Mouse (Mus musculus) CH12F3 (cell line): ENCODE measurements around the gene Vopp1.

Source experiments
- in situ Hi-C: fragments of 300-500 bp; cut with MboI; formaldehyde crosslinking; loops from 2 replicates; pipeline ENCODE4 v1.14.3; 2020; ENCODE audit warnings: low sequenced_read_pairs

Gene Vopp1

GRCm38 (mm10) chr6:57703703-57704102 is 121.3 kb downstream of the Vopp1 start:
- in situ Hi-C loops, result no loop called here

GRCm38 (mm10) chr6:57702743-57703499 is 122.0 kb downstream of the Vopp1 start:
- in situ Hi-C loops, result no loop called here

GRCm38 (mm10) chr6:57702376-57702742 is 122.6 kb downstream of the Vopp1 start, which contains the start of gene Lancl2:
Lancl2 (plus strand) TSS chr6:57702540.
- in situ Hi-C loops, result no loop called here

- in situ Hi-C loops, result no loop called here
Observed at GRCm38 (mm10) chr6:57701686-57702085, 123.3 kb downstream of the Vopp1 start.

- in situ Hi-C loops, result no loop called here
Observed at GRCm38 (mm10) chr6:57693116-57693515, 131.8 kb downstream of the Vopp1 start.

GRCm38 (mm10) chr6:57691467-57692261 is 133.3 kb downstream of the Vopp1 start, which contains the start of gene Pyurf:
Pyurf (minus strand) TSS chr6:57692078.
- in situ Hi-C loops, result no loop called here

GRCm38 (mm10) chr6:57684156-57684555 is 140.8 kb downstream of the Vopp1 start:
- in situ Hi-C loops, result no loop called here
